Comparison of ENCODE assay signal across 9 mouse cellular contexts in the genomic region with DNA sequence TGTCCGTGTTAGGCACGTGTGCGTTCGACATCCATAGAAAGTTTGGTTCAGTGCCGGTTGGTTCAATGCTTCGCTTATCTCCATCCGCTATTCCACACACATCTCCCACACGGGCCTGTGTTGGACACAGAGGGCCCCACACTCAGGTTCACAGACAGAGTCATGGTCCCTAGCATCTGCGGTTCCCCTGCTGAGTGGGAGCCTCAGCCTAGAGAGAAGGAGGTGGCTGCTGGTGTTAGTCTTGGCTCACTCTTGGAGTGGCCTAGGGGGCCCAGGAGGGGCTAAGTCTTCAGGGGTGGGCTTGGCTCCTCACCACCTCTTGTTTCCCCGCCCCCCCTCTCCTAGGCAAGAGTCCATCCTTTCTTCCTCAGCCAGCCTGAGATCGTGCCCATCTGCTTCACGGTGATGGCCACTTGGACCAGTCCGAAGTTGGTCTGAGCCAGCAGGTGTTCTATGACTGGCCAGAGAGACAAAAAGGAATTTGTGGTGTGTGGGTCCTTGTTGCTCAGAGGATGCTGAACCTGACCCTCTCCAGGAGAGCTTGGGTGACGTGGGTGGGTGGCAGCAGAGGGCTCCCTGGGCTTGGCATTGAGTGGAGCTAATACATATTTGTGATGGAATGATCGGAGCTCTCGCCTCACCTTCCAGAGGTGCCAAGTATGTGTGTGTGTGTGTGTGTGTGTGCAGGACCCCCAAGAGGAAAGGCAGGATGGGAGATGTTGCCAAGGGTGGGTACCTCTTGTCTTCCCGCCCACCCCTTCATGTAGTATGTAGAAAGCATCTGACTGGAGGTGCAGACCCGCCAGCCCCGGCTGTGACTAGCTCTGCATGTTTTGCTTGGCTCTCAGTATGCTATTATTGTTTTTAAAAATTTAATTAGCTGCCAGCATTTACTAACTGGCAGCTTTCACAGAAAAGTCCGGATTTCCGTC. TPM values are rescaled to one million over a fixed set of nuclear protein-coding genes. Genes with fewer than 3 reads are reported as not detected.
DNase-seq lines count a peak whose midpoint lies in the region; ATAC-seq lines count a peak whose summit lies in the region.
"Had no signal": no experiment of that assay in that cellular context is flagged by ENCODE, and none has a peak within 500 bp of the region (broad histone marks: within the 10 kb centered on the region; RNA-seq: fewer than 3 reads in every experiment).

No protein-coding gene starts in this region.

- no peak overlapping the region for H3K9ac ChIP-seq in forebrain, embryonic 14.5 days (ENCODE audit: low read length)
- peak overlapping the region; percentile 80 for H3K9ac ChIP-seq in limb, embryonic 13.5 days
- H3K9ac ChIP-seq in stomach, embryonic 15.5 days: no peak overlapping the region
- H3K9ac ChIP-seq: liver, embryonic 14.5 days had no signal

- 59% methylated on average over 21 of the region's 21 CpGs for WGBS in forebrain, embryonic 14.5 days
- 50% methylated on average over 21 of the region's 21 CpGs for WGBS in limb, embryonic 13.5 days
- 60% methylated on average over 21 of the region's 21 CpGs for WGBS in stomach, embryonic 15.5 days

- H3K4me3 ChIP-seq in megakaryocyte, embryonic 14.5 days (replicated peaks): peak overlapping the region; percentile 78
- 0 out of 2 replicates have a peak overlapping the region, but pooled peaks have one; percentile 30 for H3K4me3 ChIP-seq in forebrain, embryonic 14.5 days (ENCODE audit: low read depth, low read length)
- H3K4me3 ChIP-seq in limb, embryonic 13.5 days: peak overlapping the region; percentile 63
- peak overlapping the region; percentile 37; the same call in 1 of the 2 replicates for H3K4me3 ChIP-seq in stomach, embryonic 15.5 days (replicated peaks)

- H3K4me1 ChIP-seq in megakaryocyte, embryonic 14.5 days: peaks cover 20% of the 10 kb centered on the region
- peaks cover 12% of the 10 kb centered on the region; the same call in 1 of the 2 replicates for H3K4me1 ChIP-seq in forebrain, embryonic 14.5 days (ENCODE audit: control insufficient read depth, insufficient read depth, low read length)
- H3K4me1 ChIP-seq in limb, embryonic 13.5 days: peaks cover 88% of the 10 kb centered on the region
- H3K4me1 ChIP-seq in stomach, embryonic 15.5 days: peaks cover 6% of the 10 kb centered on the region

- H3K27ac ChIP-seq in forebrain, embryonic 14.5 days (ENCODE audit: low read depth, low read length): no peak overlapping the region
- peak overlapping the region; percentile 80 for H3K27ac ChIP-seq in limb, embryonic 13.5 days
- no peak overlapping the region for H3K27ac ChIP-seq in stomach, embryonic 15.5 days
- H3K27ac ChIP-seq: liver, embryonic 14.5 days had no signal

- H3K9me3 ChIP-seq in megakaryocyte, embryonic 14.5 days: no peaks in the 10 kb centered on the region
- H3K9me3 ChIP-seq in forebrain, embryonic 14.5 days (replicated peaks; ENCODE audit: control insufficient read depth, low read length): no peaks in the 10 kb centered on the region
- H3K9me3 ChIP-seq in limb, embryonic 13.5 days: no peaks in the 10 kb centered on the region
- no peaks in the 10 kb centered on the region for H3K9me3 ChIP-seq in stomach, embryonic 15.5 days

- H3K27me3 ChIP-seq in megakaryocyte, embryonic 14.5 days (replicated peaks): peaks cover 96% of the 10 kb centered on the region
- 0 out of 2 replicates have a peak, but pooled peaks cover 4% of the 10 kb centered on the region for H3K27me3 ChIP-seq in forebrain, embryonic 14.5 days (replicated peaks; ENCODE audit: control insufficient read depth, insufficient read depth, low read length)
- H3K27me3 ChIP-seq in limb, embryonic 13.5 days: no peaks in the 10 kb centered on the region
- 0 out of 2 replicates have a peak, but pooled peaks cover 4% of the 10 kb centered on the region for H3K27me3 ChIP-seq in stomach, embryonic 15.5 days (replicated peaks)

- H3K4me2 ChIP-seq in forebrain, embryonic 14.5 days (ENCODE audit: low read length): peak overlapping the region; percentile 56
- peak overlapping the region; percentile 85 for H3K4me2 ChIP-seq in limb, embryonic 13.5 days (replicated peaks)
- peak overlapping the region; percentile 63 for H3K4me2 ChIP-seq in stomach, embryonic 15.5 days

- ATAC-seq in megakaryocyte, adult 5-6 weeks (ENCODE audit: poor library complexity, severe bottlenecking): no peak
- peak; percentile 15; the same call in 1 of the 2 replicates for ATAC-seq in forebrain, embryonic 14.5 days
- no peak for ATAC-seq in limb, embryonic 13.5 days (ENCODE audit: low FRiP score, low read depth)
- ATAC-seq in stomach, embryonic 15.5 days (ENCODE audit: insufficient read depth, low FRiP score, low read depth): no peak

- no peaks in the 10 kb centered on the region for H3K36me3 ChIP-seq in megakaryocyte, embryonic 14.5 days (replicated peaks; ENCODE audit: low read length)
- H3K36me3 ChIP-seq in forebrain, embryonic 14.5 days (ENCODE audit: control insufficient read depth, insufficient read depth, low read length): no peaks in the 10 kb centered on the region
- H3K36me3 ChIP-seq in limb, embryonic 13.5 days: peaks cover 17% of the 10 kb centered on the region
- no peaks in the 10 kb centered on the region for H3K36me3 ChIP-seq in stomach, embryonic 15.5 days

- DNase-seq in forebrain, embryonic 14.5 days (ENCODE audit: low spot score): no peak
- DNase-seq in right cerebral cortex, postnatal 36 days (ENCODE audit: low spot score in 2 of 2): no peak
- DNase-seq in layer of hippocampus, adult 11-12 months (ENCODE audit: low spot score): no peak
- no peak for DNase-seq in adrenal gland, postnatal 25 days

RNA-seq across cellular contexts. Expression of gene Fbln2, which starts 1.3 kb away (rescaled TPM):
- 0.03 TPM in 1 of 2 replicates, not detected in the other for polyA plus RNA-seq in megakaryocyte, embryonic 14.5 days (2012; ENCODE audit: insufficient read depth, low replicate concordance)
- total RNA-seq in megakaryocyte, adult 5-6 weeks (2015): not detected in 2 replicates
- not detected in 2 replicates for total RNA-seq in megakaryocyte, adult 5-6 weeks (2017)
- polyA plus RNA-seq in forebrain, embryonic 14.5 days (2014; fragmentation: Nextera tagmentation; extraction: Ambion mirVana): 7.3 and 12.8 TPM in 2 replicates
- polyA plus RNA-seq in limb, embryonic 13.5 days (2015; fragmentation: Nextera tagmentation; extraction: Ambion mirVana): 192 and 196 TPM in 2 replicates
- 51.7 and 58.1 TPM in 2 replicates for polyA plus RNA-seq in stomach, embryonic 15.5 days (2015; fragmentation: Nextera tagmentation; extraction: Ambion mirVana)
- total RNA-seq in adrenal gland, postnatal 25 days (2021): 10.1 and 11.3 TPM in 2 replicates

RNA-seq across cellular contexts. Expression of gene Hdac11, which starts 57.1 kb away (rescaled TPM):
- polyA plus RNA-seq in megakaryocyte, embryonic 14.5 days (2012; ENCODE audit: insufficient read depth, low replicate concordance): 0.46 TPM in 1 of 2 replicates, not detected in the other
- 0.27 and 0.80 TPM in 2 replicates for total RNA-seq in megakaryocyte, adult 5-6 weeks (2015)
- 0.16 and 0.37 TPM in 2 replicates for total RNA-seq in megakaryocyte, adult 5-6 weeks (2017)
- 24.5 and 26.1 TPM in 2 replicates for polyA plus RNA-seq in forebrain, embryonic 14.5 days (2014; fragmentation: Nextera tagmentation; extraction: Ambion mirVana)
- 16.1 and 18.6 TPM in 2 replicates for polyA plus RNA-seq in limb, embryonic 13.5 days (2015; fragmentation: Nextera tagmentation; extraction: Ambion mirVana)
- 9.9 and 12.0 TPM in 2 replicates for polyA plus RNA-seq in stomach, embryonic 15.5 days (2015; fragmentation: Nextera tagmentation; extraction: Ambion mirVana)
- 6.6 and 9.9 TPM in 2 replicates for total RNA-seq in adrenal gland, postnatal 25 days (2021)
